Mouse (Mus musculus) heart, postnatal 0 days (tissue): ENCODE measurements around the gene Unk. TPM values are rescaled to one million over a fixed set of nuclear protein-coding genes. Genes with fewer than 3 reads are reported as not detected.

Source experiments
- ATAC-seq: fragments of 200-750 bp; cut with Nextera tagmentation; 2 replicates; pipeline ENCODE4 v1.8.0; 2017; ENCODE audit warnings: low read depth, moderate number of reproducible peaks, moderate library complexity; ENCODE audit not compliant: insufficient read depth
- DNase-seq: peaks from one replicate; pipeline ENCODE4 v3.0.0-alpha.2; 2016; ENCODE audit warnings: low spot score
- H3K27ac ChIP-seq: fragments of 300-500 bp; sonication (generic); 2 replicates; pipeline ENCODE4 v1.5.1; 2014; ENCODE audit warnings: low read depth, mild to moderate bottlenecking
- H3K27me3 ChIP-seq: fragments of 300-500 bp; sonication (generic); 2 replicates; pipeline ENCODE4 v1.6.1; 2014; ENCODE audit warnings: low read length, mixed read lengths; ENCODE audit not compliant: control insufficient read depth, insufficient read depth
- H3K36me3 ChIP-seq: fragments of 300-500 bp; sonication (generic); replicated peaks from 2 replicates; pipeline ENCODE4 v1.6.1; 2014; ENCODE audit warnings: low read length, mixed read lengths; ENCODE audit not compliant: control insufficient read depth, insufficient read depth
- H3K4me1 ChIP-seq: fragments of 300-500 bp; sonication (generic); 2 replicates; pipeline ENCODE4 v1.6.1; 2014; ENCODE audit warnings: antibody characterized with exemption; ENCODE audit not compliant: control insufficient read depth, insufficient read depth
- H3K4me2 ChIP-seq: fragments of 300-500 bp; sonication (generic); 2 replicates; pipeline ENCODE4 v1.6.1; 2014; ENCODE audit warnings: low read depth, mild to moderate bottlenecking, low read length, moderate library complexity
- H3K4me3 ChIP-seq: fragments of 300-500 bp; sonication (generic); 2 replicates; pipeline ENCODE4 v1.5.1; 2014; ENCODE audit warnings: low read depth, low read length
- H3K9ac ChIP-seq: fragments of 300-500 bp; sonication (generic); replicated peaks from 2 replicates; pipeline ENCODE4 v1.6.1; 2014; ENCODE audit warnings: low read depth, low read length, mixed read lengths
- H3K9me3 ChIP-seq: fragments of 300-500 bp; sonication (generic); replicated peaks from 2 replicates; pipeline ENCODE4 v1.6.1; 2016; ENCODE audit warnings: low read length; ENCODE audit not compliant: control insufficient read depth
- CTCF ChIP-seq: IDR thresholded peaks from 2 replicates; pipeline ENCODE4 v1.5.1; 2016; ENCODE audit warnings: antibody characterized with exemption, control low read depth, low read depth
- EP300 ChIP-seq: IDR thresholded peaks from 2 replicates; pipeline ENCODE4 v1.6.1; 2016; ENCODE audit warnings: antibody characterized with exemption, low read depth
- WGBS: fragments of 180-500 bp; shearing (Covaris S2); extraction: QIAGEN DNeasy Blood & Tissue Kit; methylation state at CpG from one replicate; pipeline ENCODE4 v1.1.7; 2014; 5-methylcytosine and 5-hydroxymethylcytosine counted together
- polyA plus RNA-seq: library from polyadenylated mRNA; unstranded; fragments of >200 nt; fragmentation: Nextera tagmentation; extraction: Ambion mirVana; gene quantifications from 2 replicates; pipeline ENCODE4 v1.2.1, GENCODE M21; 2015
- total RNA-seq: library from RNA; depleted of rRNA; stranded (reverse); fragments of >200 nt; gene quantifications from 2 replicates; pipeline ENCODE4 v1.2.3, GENCODE M21; 2014; ENCODE audit warnings: low replicate concordance

Unk gene
- total and polyA plus RNA-seq, 2 experiments from 2014 or later = 9.5 to 26.1 TPM

- H3K9me3 ChIP-seq = no peaks in the 10 kb centered on the region
- peaks cover 19% of the 10 kb centered on the region for H3K4me1 ChIP-seq
- H3K27ac ChIP-seq = no peak overlapping the region
- H3K36me3 ChIP-seq = peaks cover 22% of the 10 kb centered on the region
- TF ChIP-seq CTCF = no peak
- TF ChIP-seq EP300 = no peak
- H3K4me3 ChIP-seq = no peak overlapping the region
- no peak overlapping the region for H3K4me2 ChIP-seq
- WGBS = 88% methylated on average over 27 of the region's 28 CpGs
- ATAC-seq = no peak
- no peaks in the 10 kb centered on the region for H3K27me3 ChIP-seq
- DNase-seq = no peak
- H3K9ac ChIP-seq = no peak overlapping the region
These were observed 22.8 kb upstream of the Unk start for GRCm38 (mm10) chr11:116007095-116007850.

- peaks cover 25% of the 10 kb centered on the region for H3K4me1 ChIP-seq
These were observed 21.7 kb upstream of the Unk start for GRCm38 (mm10) chr11:116008411-116008810.

GRCm38 (mm10) chr11:116008832-116009375 is 21.2 kb upstream of the Unk start:
- TF ChIP-seq CTCF (no peak), EP300 (no peak)
- no peak overlapping the region for H3K27ac ChIP-seq
- H3K9ac ChIP-seq = no peak overlapping the region

More at GRCm38 (mm10) chr11:116008411-116008810, 21.7 kb upstream of the Unk start:
- DNase-seq = no peak
- H3K36me3 ChIP-seq = peaks cover 22% of the 10 kb centered on the region
- no peak for ATAC-seq
- no peaks in the 10 kb centered on the region for H3K9me3 ChIP-seq
- no peak overlapping the region for H3K4me3 ChIP-seq
- no peak overlapping the region for H3K9ac ChIP-seq
- H3K27me3 ChIP-seq = no peaks in the 10 kb centered on the region
- 86% methylated on average over 11 of the region's 11 CpGs for WGBS
- H3K4me2 ChIP-seq = no peak overlapping the region
- no peak overlapping the region for H3K27ac ChIP-seq
- no peak for TF ChIP-seq EP300
- no peak for TF ChIP-seq CTCF

GRCm38 (mm10) chr11:116009661-116010060 is 20.5 kb upstream of the Unk start:
- TF ChIP-seq EP300 (no peak), CTCF (no peak)
- Histone ChIP-seq H3K4me3 (no peak overlapping the region), H3K9me3 (no peaks in the 10 kb centered on the region), H3K4me2 (no peak overlapping the region), H3K27me3 (no peaks in the 10 kb centered on the region), H3K36me3 (peaks cover 22% of the 10 kb centered on the region), H3K9ac (no peak overlapping the region), H3K4me1 (peaks cover 21% of the 10 kb centered on the region), H3K27ac (no peak overlapping the region)
- WGBS = 93% methylated on average over 11 of the region's 11 CpGs
- ATAC-seq = no peak
- DNase-seq = no peak

More at GRCm38 (mm10) chr11:116008832-116009375, 21.2 kb upstream of the Unk start:
- WGBS = 95% methylated on average over 13 of the region's 13 CpGs
- H3K36me3 ChIP-seq = peaks cover 22% of the 10 kb centered on the region
- DNase-seq (no peak), ATAC-seq (no peak)
- H3K4me2 ChIP-seq = no peak overlapping the region
- H3K9me3 ChIP-seq = no peaks in the 10 kb centered on the region
- H3K4me1 ChIP-seq = peaks cover 25% of the 10 kb centered on the region
- H3K27me3 ChIP-seq = no peaks in the 10 kb centered on the region
- H3K4me3 ChIP-seq = no peak overlapping the region

GRCm38 (mm10) chr11:116010146-116010545 is 20.0 kb upstream of the Unk start:
- no peak overlapping the region for H3K4me3 ChIP-seq
- WGBS = 92% methylated on average over 8 of the region's 8 CpGs
- H3K4me2 ChIP-seq = no peak overlapping the region
- H3K9ac ChIP-seq = no peak overlapping the region
- no peak for ATAC-seq
- H3K27ac ChIP-seq = no peak overlapping the region
- H3K9me3 ChIP-seq = no peaks in the 10 kb centered on the region
- no peaks in the 10 kb centered on the region for H3K27me3 ChIP-seq
- peaks cover 18% of the 10 kb centered on the region for H3K4me1 ChIP-seq
- DNase-seq = no peak
- peaks cover 22% of the 10 kb centered on the region for H3K36me3 ChIP-seq
- TF ChIP-seq CTCF = no peak
- TF ChIP-seq EP300 = no peak

- Histone ChIP-seq H3K27me3 (no peaks in the 10 kb centered on the region), H3K4me2 (no peak overlapping the region), H3K4me1 (peaks cover 14% of the 10 kb centered on the region), H3K27ac (no peak overlapping the region), H3K9ac (no peak overlapping the region), H3K36me3 (peaks cover 22% of the 10 kb centered on the region), H3K4me3 (no peak overlapping the region), H3K9me3 (no peaks in the 10 kb centered on the region)
- 78% methylated on average over 5 of the region's 5 CpGs for WGBS
- TF ChIP-seq EP300 = no peak
- TF ChIP-seq CTCF = no peak
- no peak for DNase-seq
- no peak for ATAC-seq
These were observed 19.2 kb upstream of the Unk start for GRCm38 (mm10) chr11:116010948-116011347.
